Mouse (Mus musculus): ENCODE data around the gene Efna5. TPM values are rescaled to one million over a fixed set of nuclear protein-coding genes. Genes with fewer than 3 reads are reported as not detected.

The Efna5 gene
- polyA plus RNA-seq, 1 experiment from 2014 or later: 81.4 TPM

- peak; percentile 93 for ATAC-seq
- no peak overlapping the region for H3K4me3 ChIP-seq (replicated peaks)
- no peak overlapping the region for H3K9ac ChIP-seq (replicated peaks)
- peak overlapping the region; percentile 17 for H3K4me2 ChIP-seq (replicated peaks)
- peaks cover 55% of the 10 kb centered on the region for H3K4me1 ChIP-seq (replicated peaks)
- WGBS: 41% methylated on average over 14 of the region's 14 CpGs
- no peaks in the 10 kb centered on the region for H3K27me3 ChIP-seq
- no peaks in the 10 kb centered on the region for H3K36me3 ChIP-seq
- no peaks in the 10 kb centered on the region for H3K9me3 ChIP-seq
- peak overlapping the region; percentile 27 for H3K27ac ChIP-seq
These were observed 221.5 kb downstream of the Efna5 start for GRCm38 (mm10) chr17:62659501-62660175.

- Histone ChIP-seq H3K4me1 (replicated peaks) (peaks cover 50% of the 10 kb centered on the region), H3K9ac (replicated peaks) (no peak overlapping the region), H3K4me3 (replicated peaks) (no peak overlapping the region), H3K4me2 (replicated peaks) (no peak overlapping the region), H3K9me3 (no peaks in the 10 kb centered on the region), H3K27me3 (no peaks in the 10 kb centered on the region), H3K36me3 (no peaks in the 10 kb centered on the region), H3K27ac (no peak overlapping the region)
- WGBS: 45% methylated on average over 12 of the region's 12 CpGs
- ATAC-seq: no peak
These were observed 223.1 kb downstream of the Efna5 start for GRCm38 (mm10) chr17:62657832-62658630.

GRCm38 (mm10) chr17:62657051-62657450 is 224.1 kb downstream of the Efna5 start:
- Histone ChIP-seq H3K9ac (replicated peaks) (no peak overlapping the region), H3K4me2 (replicated peaks) (no peak overlapping the region), H3K4me3 (replicated peaks) (no peak overlapping the region), H3K36me3 (no peaks in the 10 kb centered on the region), H3K4me1 (replicated peaks) (peaks cover 54% of the 10 kb centered on the region), H3K9me3 (no peaks in the 10 kb centered on the region), H3K27ac (no peak overlapping the region), H3K27me3 (no peaks in the 10 kb centered on the region)
- ATAC-seq: no peak
- WGBS: 85% methylated on average over 7 of the region's 7 CpGs

- peaks cover 54% of the 10 kb centered on the region for H3K4me1 ChIP-seq (replicated peaks)
These were observed 224.5 kb downstream of the Efna5 start for GRCm38 (mm10) chr17:62656591-62656990.

GRCm38 (mm10) chr17:62655819-62656355 is 225.2 kb downstream of the Efna5 start:
- no peaks in the 10 kb centered on the region for H3K27me3 ChIP-seq
- 69% methylated on average over 16 of the region's 16 CpGs for WGBS
- 0 out of 2 replicates have a peak, but pooled peaks cover under 1% of the 10 kb centered on the region for H3K36me3 ChIP-seq
- no peak overlapping the region for H3K4me2 ChIP-seq (replicated peaks)
- H3K27ac ChIP-seq: no peak overlapping the region
- H3K4me3 ChIP-seq (replicated peaks): no peak overlapping the region
- no peak for ATAC-seq
- peaks cover 51% of the 10 kb centered on the region for H3K4me1 ChIP-seq (replicated peaks)
- no peaks in the 10 kb centered on the region for H3K9me3 ChIP-seq
- H3K9ac ChIP-seq (replicated peaks): no peak overlapping the region

More at GRCm38 (mm10) chr17:62656591-62656990, 224.5 kb downstream of the Efna5 start:
- H3K4me2 ChIP-seq (replicated peaks): no peak overlapping the region
- no peaks in the 10 kb centered on the region for H3K27me3 ChIP-seq
- ATAC-seq: no peak
- H3K4me3 ChIP-seq (replicated peaks): no peak overlapping the region
- H3K36me3 ChIP-seq: no peaks in the 10 kb centered on the region
- H3K9me3 ChIP-seq: no peaks in the 10 kb centered on the region
- WGBS: 65% methylated on average over 7 of the region's 7 CpGs
- H3K27ac ChIP-seq: no peak overlapping the region
- H3K9ac ChIP-seq (replicated peaks): no peak overlapping the region

- no peak overlapping the region for H3K27ac ChIP-seq
- no peaks in the 10 kb centered on the region for H3K27me3 ChIP-seq
- H3K4me2 ChIP-seq (replicated peaks): no peak overlapping the region
- no peak for ATAC-seq
- no peak overlapping the region for H3K4me3 ChIP-seq (replicated peaks)
- no peaks in the 10 kb centered on the region for H3K9me3 ChIP-seq
- peaks cover 23% of the 10 kb centered on the region; the same call in 1 of the 2 replicates for H3K4me1 ChIP-seq (replicated peaks)
- 0 out of 2 replicates have a peak, but pooled peaks cover 6% of the 10 kb centered on the region for H3K36me3 ChIP-seq
- WGBS: 77% methylated on average over 6 of the region's 6 CpGs
- H3K9ac ChIP-seq (replicated peaks): no peak overlapping the region
These were observed 228.7 kb downstream of the Efna5 start for GRCm38 (mm10) chr17:62652451-62652850.

GRCm38 (mm10) chr17:62651696-62652095 is 229.4 kb downstream of the Efna5 start:
- no peak overlapping the region for H3K4me3 ChIP-seq (replicated peaks)
- no peak overlapping the region for H3K9ac ChIP-seq (replicated peaks)
- WGBS: 87% methylated on average over 8 of the region's 8 CpGs
- H3K9me3 ChIP-seq: no peaks in the 10 kb centered on the region
- ATAC-seq: no peak
- no peak overlapping the region for H3K27ac ChIP-seq
- no peak overlapping the region for H3K4me2 ChIP-seq (replicated peaks)
- 0 out of 2 replicates have a peak, but pooled peaks cover 6% of the 10 kb centered on the region for H3K36me3 ChIP-seq
- H3K27me3 ChIP-seq: no peaks in the 10 kb centered on the region
- H3K4me1 ChIP-seq (replicated peaks): peaks cover 15% of the 10 kb centered on the region; the same call in 1 of the 2 replicates

- Histone ChIP-seq H3K27ac (no peak overlapping the region), H3K4me2 (replicated peaks) (no peak overlapping the region), H3K4me1 (replicated peaks) (peaks cover 4% of the 10 kb centered on the region; the same call in 1 of the 2 replicates), H3K36me3 (0 out of 2 replicates have a peak, but pooled peaks cover 6% of the 10 kb centered on the region), H3K4me3 (replicated peaks) (no peak overlapping the region), H3K27me3 (no peaks in the 10 kb centered on the region), H3K9me3 (no peaks in the 10 kb centered on the region), H3K9ac (replicated peaks) (no peak overlapping the region)
- 93% methylated on average over 10 of the region's 10 CpGs for WGBS
- no peak for ATAC-seq
These were observed 231.7 kb downstream of the Efna5 start for GRCm38 (mm10) chr17:62649293-62649950.

GRCm38 (mm10) chr17:62646836-62647235 is 234.3 kb downstream of the Efna5 start:
- 0 out of 2 replicates have a peak, but pooled peaks have one; percentile 34 for ATAC-seq
- Histone ChIP-seq H3K36me3 (0 out of 2 replicates have a peak, but pooled peaks cover 6% of the 10 kb centered on the region), H3K4me3 (replicated peaks) (no peak overlapping the region), H3K27ac (no peak overlapping the region), H3K4me1 (replicated peaks) (0 out of 2 replicates have a peak, but pooled peaks cover 2% of the 10 kb centered on the region), H3K27me3 (no peaks in the 10 kb centered on the region), H3K9me3 (no peaks in the 10 kb centered on the region), H3K4me2 (replicated peaks) (no peak overlapping the region), H3K9ac (replicated peaks) (no peak overlapping the region)
- 88% methylated on average over 8 of the region's 8 CpGs for WGBS

- no peaks in the 10 kb centered on the region for H3K27me3 ChIP-seq
- H3K4me2 ChIP-seq (replicated peaks): no peak overlapping the region
- H3K27ac ChIP-seq: no peak overlapping the region
- 80% methylated on average over 12 of the region's 12 CpGs for WGBS
- H3K9me3 ChIP-seq: no peaks in the 10 kb centered on the region
- H3K36me3 ChIP-seq: no peaks in the 10 kb centered on the region
- no peak overlapping the region for H3K4me3 ChIP-seq (replicated peaks)
- no peak for ATAC-seq
- 0 out of 2 replicates have a peak, but pooled peaks cover 2% of the 10 kb centered on the region for H3K4me1 ChIP-seq (replicated peaks)
- H3K9ac ChIP-seq (replicated peaks): no peak overlapping the region
These were observed 238.5 kb downstream of the Efna5 start for GRCm38 (mm10) chr17:62642447-62643145.

- no peak overlapping the region for H3K27ac ChIP-seq
- no peak overlapping the region for H3K4me2 ChIP-seq (replicated peaks)
- no peak for ATAC-seq
- no peaks in the 10 kb centered on the region for H3K36me3 ChIP-seq
- H3K9me3 ChIP-seq: no peaks in the 10 kb centered on the region
- H3K4me3 ChIP-seq (replicated peaks): no peak overlapping the region
- 83% methylated on average over 6 of the region's 6 CpGs for WGBS
- H3K9ac ChIP-seq (replicated peaks): no peak overlapping the region
- no peaks in the 10 kb centered on the region for H3K27me3 ChIP-seq
- 0 out of 2 replicates have a peak, but pooled peaks cover 2% of the 10 kb centered on the region for H3K4me1 ChIP-seq (replicated peaks)
These were observed 240.5 kb downstream of the Efna5 start for GRCm38 (mm10) chr17:62640654-62641053.

All from midbrain, embryonic 13.5 days (tissue).